Mouse (Mus musculus): ENCODE data around the gene C1qa. TPM values are rescaled to one million over a fixed set of nuclear protein-coding genes. Genes with fewer than 3 reads are reported as not detected.

The C1qa gene
- polyA plus RNA-seq, 1 experiment from 2014 or later = 123 TPM

DNA sequence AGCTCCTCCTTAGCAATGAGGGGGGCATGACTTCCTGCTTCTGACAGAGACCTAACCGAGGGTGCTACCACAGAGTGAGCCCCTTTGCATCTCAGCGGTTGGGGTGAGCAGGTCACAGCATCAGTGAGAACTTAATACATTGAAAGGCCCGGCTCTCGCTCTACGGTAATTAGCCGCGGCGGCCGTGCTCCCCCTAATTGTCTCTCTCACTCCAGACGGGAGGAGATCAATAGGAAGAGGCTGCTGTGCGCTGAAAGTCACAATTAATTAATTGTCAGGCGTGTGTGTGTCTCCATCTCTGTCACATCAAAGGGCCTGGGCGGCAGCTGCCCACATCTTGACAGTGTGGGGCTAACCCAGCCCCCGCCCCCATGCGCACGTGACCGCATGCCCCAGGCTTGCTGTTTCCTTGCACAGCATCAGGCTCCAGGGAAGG, 12.6 kb upstream of the C1qa start:
- ATAC-seq (no peak), DNase-seq (no peak)
- Histone ChIP-seq H3K4me2 (ENCODE audit: low read depth, low read length) (no peak overlapping the region), H3K4me3 (ENCODE audit: low read depth, low read length) (no peak overlapping the region), H3K9me3 (ENCODE audit: low read length) (no peaks in the 10 kb centered on the region), H3K4me1 (ENCODE audit: insufficient read depth) (0 out of 2 replicates have a peak, but pooled peaks cover 3% of the 10 kb centered on the region), H3K27me3 (ENCODE audit: insufficient read depth, low read length) (peaks cover 16% of the 10 kb centered on the region), H3K36me3 (replicated peaks; ENCODE audit: insufficient read depth, low read length) (no peaks in the 10 kb centered on the region), H3K9ac (replicated peaks) (no peak overlapping the region), H3K27ac (ENCODE audit: low read depth) (no peak overlapping the region)
- TF ChIP-seq CTCF (IDR thresholded peaks at IDR 0.05; ENCODE audit: low read depth) = no peak
- TF ChIP-seq EP300 (IDR thresholded peaks at IDR 0.05; ENCODE audit: low read depth) = no peak
- WGBS (ENCODE audit: insufficient replicate concordance) = 9% methylated on average over 17 of the region's 17 CpGs

DNA sequence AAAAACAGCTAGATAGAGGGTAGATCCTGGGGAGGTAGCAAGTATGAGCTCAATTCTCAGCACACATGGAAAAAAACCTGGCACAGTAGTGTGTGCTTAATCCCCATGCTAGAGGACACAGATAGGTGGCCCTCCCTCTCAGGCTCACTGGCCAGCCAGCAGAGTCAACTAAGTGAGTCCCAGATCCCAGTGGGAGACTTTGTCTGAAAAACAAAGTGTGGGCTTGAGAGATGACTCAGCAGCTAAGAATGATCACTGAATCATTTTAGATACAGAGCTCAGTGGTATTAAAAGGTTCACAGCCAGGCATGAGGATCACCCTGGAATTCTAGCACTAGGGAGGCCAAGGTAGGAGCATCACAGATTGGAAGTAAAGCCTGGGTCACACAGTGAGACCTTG, 9.2 kb upstream of the C1qa start:
- Histone ChIP-seq H3K4me1 (ENCODE audit: insufficient read depth) (0 out of 2 replicates have a peak, but pooled peaks cover 3% of the 10 kb centered on the region), H3K4me3 (ENCODE audit: low read depth, low read length) (no peak overlapping the region), H3K27ac (ENCODE audit: low read depth) (no peak overlapping the region), H3K9ac (replicated peaks) (no peak overlapping the region), H3K27me3 (ENCODE audit: insufficient read depth, low read length) (peaks cover 30% of the 10 kb centered on the region), H3K4me2 (ENCODE audit: low read depth, low read length) (no peak overlapping the region), H3K36me3 (replicated peaks; ENCODE audit: insufficient read depth, low read length) (no peaks in the 10 kb centered on the region), H3K9me3 (ENCODE audit: low read length) (no peaks in the 10 kb centered on the region)
- DNase-seq = no peak
- ATAC-seq = no peak
- TF ChIP-seq CTCF (IDR thresholded peaks at IDR 0.05; ENCODE audit: low read depth) (no peak), EP300 (IDR thresholded peaks at IDR 0.05; ENCODE audit: low read depth) (no peak)

DNA sequence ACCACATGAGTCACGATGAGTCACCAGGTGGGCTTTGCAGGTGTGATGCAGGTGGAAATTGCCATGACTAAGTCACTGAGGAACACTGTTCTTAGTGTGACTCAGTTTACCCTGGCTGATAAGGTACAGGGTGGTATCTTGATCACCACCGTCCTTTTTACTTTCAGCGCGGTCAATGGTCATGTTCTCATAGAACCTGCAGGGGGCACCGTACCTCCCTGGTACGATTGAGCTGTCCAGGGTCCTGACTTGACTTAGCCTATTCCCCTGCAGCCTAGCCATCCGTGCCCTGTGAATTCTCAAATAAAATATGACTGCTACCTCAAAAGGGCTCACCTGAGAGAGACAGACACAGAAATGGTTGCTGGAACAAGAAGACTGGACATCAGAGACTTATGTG, 8.4 kb upstream of the C1qa start:
- peaks cover 28% of the 10 kb centered on the region for H3K27me3 ChIP-seq (ENCODE audit: insufficient read depth, low read length)
- H3K4me2 ChIP-seq (ENCODE audit: low read depth, low read length) = no peak overlapping the region
- no peaks in the 10 kb centered on the region for H3K36me3 ChIP-seq (replicated peaks; ENCODE audit: insufficient read depth, low read length)
- 0 out of 2 replicates have a peak, but pooled peaks cover 3% of the 10 kb centered on the region for H3K4me1 ChIP-seq (ENCODE audit: insufficient read depth)
- no peak overlapping the region for H3K27ac ChIP-seq (ENCODE audit: low read depth)
- TF ChIP-seq CTCF (IDR thresholded peaks at IDR 0.05; ENCODE audit: low read depth) (peak; percentile 77), EP300 (IDR thresholded peaks at IDR 0.05; ENCODE audit: low read depth) (no peak)
- DNase-seq = peak; percentile 69
- no peaks in the 10 kb centered on the region for H3K9me3 ChIP-seq (ENCODE audit: low read length)
- 13% methylated on average over 7 of the region's 7 CpGs for WGBS (ENCODE audit: insufficient replicate concordance)
- no peak overlapping the region for H3K9ac ChIP-seq (replicated peaks)
- no peak overlapping the region for H3K4me3 ChIP-seq (ENCODE audit: low read depth, low read length)
- ATAC-seq = no peak

DNA sequence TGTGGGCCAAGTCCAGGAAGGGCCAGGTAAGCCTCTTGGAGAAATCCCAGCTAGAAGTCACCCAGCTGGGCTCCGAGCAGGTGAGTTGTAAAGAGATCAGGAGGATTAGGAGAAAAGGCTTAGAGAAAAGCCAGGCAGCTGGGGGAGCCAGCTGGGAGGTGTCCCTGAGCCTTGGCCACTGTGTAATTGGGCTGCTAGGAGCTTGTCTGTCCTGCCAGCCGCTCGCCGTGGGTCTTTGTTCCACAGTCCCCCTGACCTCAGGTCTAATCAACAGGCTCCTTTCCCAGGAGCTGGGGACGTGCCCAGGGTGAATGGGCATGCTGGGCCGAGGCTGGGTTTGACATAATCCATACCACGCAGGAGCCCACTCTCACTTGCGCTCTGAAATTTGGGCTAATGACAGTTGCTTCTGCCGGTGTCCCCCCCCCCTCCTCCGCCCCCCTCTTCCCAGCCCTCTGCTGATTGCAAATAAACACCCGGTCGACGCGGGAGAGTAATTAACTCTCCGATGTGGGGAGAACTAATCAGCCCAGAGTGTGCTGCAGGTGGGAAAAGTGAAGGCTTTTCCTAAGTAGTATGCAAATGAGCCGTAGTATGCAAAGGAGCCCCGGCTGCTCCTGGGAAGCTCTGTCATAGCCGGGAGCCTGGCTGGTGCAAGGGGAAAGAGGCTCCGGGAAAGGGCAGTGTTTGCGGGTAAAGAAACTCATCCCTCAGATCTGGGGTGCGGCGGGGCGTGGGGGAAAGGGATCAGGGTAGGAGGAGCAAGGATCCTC, 6.3 kb upstream of the C1qa start:
- H3K4me3 ChIP-seq (ENCODE audit: low read depth, low read length) = no peak overlapping the region
- H3K4me1 ChIP-seq (ENCODE audit: insufficient read depth) = 0 out of 2 replicates have a peak, but pooled peaks cover 3% of the 10 kb centered on the region
- no peaks in the 10 kb centered on the region for H3K36me3 ChIP-seq (replicated peaks; ENCODE audit: insufficient read depth, low read length)
- H3K27ac ChIP-seq (ENCODE audit: low read depth) = no peak overlapping the region
- 0 out of 2 replicates have a peak, but pooled peaks cover 22% of the 10 kb centered on the region for H3K27me3 ChIP-seq (ENCODE audit: insufficient read depth, low read length)
- no peak overlapping the region for H3K9ac ChIP-seq (replicated peaks)
- H3K9me3 ChIP-seq (ENCODE audit: low read length) = no peaks in the 10 kb centered on the region
- no peak overlapping the region for H3K4me2 ChIP-seq (ENCODE audit: low read depth, low read length)
- ATAC-seq (no peak), DNase-seq (no peak)
- TF ChIP-seq CTCF (IDR thresholded peaks at IDR 0.05; ENCODE audit: low read depth) (no peak), EP300 (IDR thresholded peaks at IDR 0.05; ENCODE audit: low read depth) (no peak)
- 3% methylated on average over 23 of the region's 23 CpGs for WGBS (ENCODE audit: insufficient replicate concordance)

DNA sequence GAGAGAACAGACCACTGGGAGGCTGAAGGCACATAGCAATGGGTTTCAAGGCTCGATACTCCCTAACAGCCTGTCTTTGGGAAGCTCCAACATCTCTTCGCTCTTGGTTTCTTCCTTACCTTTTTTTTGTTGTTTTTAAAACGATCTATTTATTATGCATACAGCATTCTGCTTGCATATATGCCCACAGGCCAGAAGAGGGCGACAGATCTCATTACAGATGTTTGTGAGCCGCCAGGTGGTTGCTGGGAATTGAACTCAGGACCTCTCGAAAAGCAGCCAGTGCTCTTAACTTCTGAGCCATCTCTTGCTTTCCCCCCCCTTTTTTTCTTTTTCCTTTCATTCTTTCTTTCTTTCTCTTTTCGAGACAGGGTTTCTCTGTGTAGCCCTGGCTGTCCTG, 551 bp upstream of the C1qa start:
- WGBS (ENCODE audit: insufficient replicate concordance) = 55% methylated on average over 7 of the region's 7 CpGs

DNA sequence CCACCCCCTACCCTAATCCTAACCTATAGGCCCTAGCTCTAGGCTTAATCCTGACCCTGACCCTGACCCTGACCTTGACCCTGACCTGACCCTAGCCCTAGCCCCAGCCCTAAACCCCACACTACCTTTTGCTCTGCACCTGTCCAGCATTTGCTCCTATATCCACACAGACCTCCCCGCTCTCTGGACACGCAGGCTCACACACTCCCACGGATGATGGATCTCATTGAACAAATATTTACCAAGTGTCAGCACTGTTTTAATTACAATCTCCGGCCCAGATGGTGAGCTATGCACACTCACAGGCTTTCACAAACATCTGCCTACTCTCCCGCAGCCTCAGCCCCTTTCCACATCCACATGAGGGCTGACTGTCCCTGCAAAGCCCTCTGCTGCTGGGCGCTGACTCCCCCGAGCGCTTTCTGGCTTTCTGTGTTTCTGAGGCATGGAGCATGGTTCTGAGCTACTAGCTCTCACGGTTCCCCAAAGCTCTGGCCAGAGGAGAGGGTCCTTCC, 462 bp downstream of the C1qa start:
- no peaks in the 10 kb centered on the region for H3K4me1 ChIP-seq (ENCODE audit: insufficient read depth)
- no peak for TF ChIP-seq EP300 (IDR thresholded peaks at IDR 0.05; ENCODE audit: low read depth)
- no peak for TF ChIP-seq CTCF (IDR thresholded peaks at IDR 0.05; ENCODE audit: low read depth)
- DNase-seq (no peak), ATAC-seq (no peak)
- H3K27me3 ChIP-seq (ENCODE audit: insufficient read depth, low read length) = peaks cover 9% of the 10 kb centered on the region; the same call in 1 of the 2 replicates
- no peak overlapping the region for H3K4me2 ChIP-seq (ENCODE audit: low read depth, low read length)
- H3K9ac ChIP-seq (replicated peaks) = no peak overlapping the region
- H3K9me3 ChIP-seq (ENCODE audit: low read length) = no peaks in the 10 kb centered on the region
- H3K27ac ChIP-seq (ENCODE audit: low read depth) = 0 out of 2 replicates have a peak overlapping the region, but pooled peaks have one; percentile 22
- H3K36me3 ChIP-seq (replicated peaks; ENCODE audit: insufficient read depth, low read length) = no peaks in the 10 kb centered on the region
- 58% methylated on average over 9 of the region's 9 CpGs for WGBS (ENCODE audit: insufficient replicate concordance)
- 0 out of 2 replicates have a peak overlapping the region, but pooled peaks have one; percentile 5 for H3K4me3 ChIP-seq (ENCODE audit: low read depth, low read length)

More for the DNA sequence above, 551 bp upstream of the C1qa start:
- Histone ChIP-seq H3K4me1 (ENCODE audit: insufficient read depth) (no peaks in the 10 kb centered on the region), H3K27ac (ENCODE audit: low read depth) (no peak overlapping the region), H3K4me2 (ENCODE audit: low read depth, low read length) (no peak overlapping the region), H3K9ac (replicated peaks) (no peak overlapping the region), H3K36me3 (replicated peaks; ENCODE audit: insufficient read depth, low read length) (no peaks in the 10 kb centered on the region), H3K27me3 (ENCODE audit: insufficient read depth, low read length) (peaks cover 9% of the 10 kb centered on the region; the same call in 1 of the 2 replicates), H3K9me3 (ENCODE audit: low read length) (no peaks in the 10 kb centered on the region), H3K4me3 (ENCODE audit: low read depth, low read length) (no peak overlapping the region)
- no peak for TF ChIP-seq EP300 (IDR thresholded peaks at IDR 0.05; ENCODE audit: low read depth)
- peak; percentile 47 for TF ChIP-seq CTCF (IDR thresholded peaks at IDR 0.05; ENCODE audit: low read depth)
- no peak for ATAC-seq
- no peak for DNase-seq
